Mouse (Mus musculus): ENCODE data around the gene Cxcl14.

GRCm38 (mm10) chr13:56334236-56334635 is 37.9 kb upstream of the Cxcl14 start:
- no peak for TF ChIP-seq ELF1 (IDR thresholded peaks at IDR 0.05; ENCODE audit: low read depth, low read length)
- no peak for TF ChIP-seq MAZ (IDR thresholded peaks at IDR 0.05; ENCODE audit: low read depth, low read length)
- no peak for TF ChIP-seq CTCF (IDR thresholded peaks at IDR 0.05 in 2 of 3, conservative IDR thresholded peaks at IDR 0.05 in 1 of 3; ENCODE audit: control insufficient read depth in 1 of 3, insufficient read depth in 1 of 3, low read depth in 2 of 3, low read length in 3 of 3, poor library complexity in 1 of 3, severe bottlenecking in 1 of 3)
